Mouse (Mus musculus): ENCODE data around the gene Ccar1. TPM values are rescaled to one million over a fixed set of nuclear protein-coding genes. Genes with fewer than 3 reads are reported as not detected.

Gene Ccar1
- 44.4 and 53.5 TPM in 2 replicates for polyA plus RNA-seq (2012; rRNA removed)

DNA sequence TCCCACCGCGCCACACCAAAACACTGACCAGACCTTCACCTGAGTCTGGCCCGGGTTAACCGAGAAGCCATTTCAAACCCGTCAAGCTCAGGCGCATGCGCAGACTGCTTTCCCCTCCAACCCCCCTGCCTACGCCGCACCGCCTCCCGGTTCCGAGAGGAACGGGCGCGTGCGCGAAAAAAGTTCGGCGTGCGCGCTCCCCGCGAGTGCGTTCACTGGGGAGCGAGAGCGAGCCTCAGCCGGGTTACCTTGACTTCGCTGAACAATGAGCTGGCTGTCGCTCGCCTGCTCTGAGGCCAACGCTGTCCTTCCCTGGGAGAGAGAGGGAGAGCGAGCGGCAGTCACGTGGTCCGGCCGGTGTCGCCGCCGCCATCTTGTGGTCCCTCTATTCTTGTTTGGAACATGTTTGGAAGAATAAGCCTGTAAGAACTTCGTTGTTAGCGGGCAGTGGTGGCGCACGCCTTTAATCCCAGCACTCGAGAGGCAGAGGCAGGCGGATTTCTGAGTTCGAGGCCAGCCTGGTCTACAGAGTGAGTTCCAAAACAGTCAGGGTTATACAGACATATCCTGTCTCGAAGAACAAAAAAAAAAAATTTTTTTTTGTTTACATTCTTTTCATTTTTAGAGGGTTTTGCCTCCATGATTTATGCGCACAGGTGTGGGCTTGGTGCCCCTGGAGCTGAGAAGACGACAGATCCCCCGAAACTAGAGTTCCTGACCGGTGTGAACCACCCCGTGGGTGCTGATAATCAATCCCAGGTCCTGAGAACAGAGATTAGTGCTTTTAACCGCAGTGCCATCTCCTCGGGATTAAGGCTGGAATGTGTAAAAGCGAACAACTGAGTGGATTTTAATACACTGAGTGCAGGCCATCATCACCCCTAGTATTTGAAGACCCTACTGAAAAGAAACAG lies at the start of gene Ccar1:
Gene Ccar1, minus strand, starts transcription at position 110 of the 914 bp plus-strand sequence.
- WGBS, result 8% methylated on average over 55 of the region's 55 CpGs
- H3K4me3 ChIP-seq (ENCODE audit: extremely low read depth, insufficient read depth, insufficient read length), result peak within 1 kb of the TSS; percentile 100
- TF ChIP-seq POLR2A (IDR thresholded peaks at IDR 0.05; ENCODE audit: low read depth, low read length) (peak; percentile 46), CTCF (IDR thresholded peaks at IDR 0.05; ENCODE audit: extremely low read depth, insufficient read depth, insufficient read length, insufficient replicate concordance) (no peak)
- peak within 1 kb of the TSS; percentile 96 for H3K27ac ChIP-seq (ENCODE audit: insufficient read depth, low read length)
- peaks cover 4% of the 10 kb centered on the region; the same call in 1 of the 2 replicates for H3K4me1 ChIP-seq (ENCODE audit: control insufficient read depth, insufficient read depth, insufficient read length)
- peak; percentile 97 to 98 for DNase-seq (ENCODE audit: low read depth in 1 of 2, low spot score in 2 of 2)
- H3K36me3 ChIP-seq (ENCODE audit: control insufficient read depth, insufficient read depth, low read length), result peaks cover 13% of the 10 kb centered on the region
- H3K27me3 ChIP-seq (ENCODE audit: control insufficient read depth, insufficient read depth, low read length), result no peaks in the 10 kb centered on the region; the same call in 1 of the 2 replicates

DNA sequence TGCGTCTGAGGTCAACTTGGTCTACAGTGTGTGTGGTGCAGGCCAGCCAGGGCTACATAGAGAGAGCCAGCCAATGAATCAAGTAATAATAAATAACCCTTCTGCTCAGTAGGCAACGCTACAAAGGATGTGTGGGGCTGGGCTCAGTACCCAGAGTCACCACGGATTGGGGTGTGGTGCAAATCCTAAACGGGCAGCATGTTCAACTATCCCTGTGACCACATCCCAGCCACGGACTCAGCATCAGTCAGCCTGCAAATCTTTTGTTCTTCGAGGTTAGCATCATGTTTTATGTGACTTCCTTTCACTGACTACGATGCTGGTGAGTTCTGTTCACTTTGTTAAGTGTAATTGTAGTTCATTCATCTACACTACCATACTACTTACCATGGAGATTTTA lies 48.6 kb upstream of the Ccar1 start:
- no peak for DNase-seq (ENCODE audit: low read depth in 1 of 2, low spot score in 2 of 2)
- no peaks in the 10 kb centered on the region; the same call in 1 of the 2 replicates for H3K4me1 ChIP-seq (ENCODE audit: control insufficient read depth, insufficient read depth, insufficient read length)
- TF ChIP-seq CTCF (IDR thresholded peaks at IDR 0.05; ENCODE audit: extremely low read depth, insufficient read depth, insufficient read length, insufficient replicate concordance) (no peak), POLR2A (IDR thresholded peaks at IDR 0.05; ENCODE audit: low read depth, low read length) (no peak)
- H3K27me3 ChIP-seq (ENCODE audit: control insufficient read depth, insufficient read depth, low read length), result no peaks in the 10 kb centered on the region
- H3K4me3 ChIP-seq (ENCODE audit: extremely low read depth, insufficient read depth, insufficient read length), result no peak overlapping the region
- 49% methylated on average over 7 of the region's 7 CpGs for WGBS
- H3K27ac ChIP-seq (ENCODE audit: insufficient read depth, low read length), result no peak overlapping the region
- no peaks in the 10 kb centered on the region for H3K36me3 ChIP-seq (ENCODE audit: control insufficient read depth, insufficient read depth, low read length)

DNA sequence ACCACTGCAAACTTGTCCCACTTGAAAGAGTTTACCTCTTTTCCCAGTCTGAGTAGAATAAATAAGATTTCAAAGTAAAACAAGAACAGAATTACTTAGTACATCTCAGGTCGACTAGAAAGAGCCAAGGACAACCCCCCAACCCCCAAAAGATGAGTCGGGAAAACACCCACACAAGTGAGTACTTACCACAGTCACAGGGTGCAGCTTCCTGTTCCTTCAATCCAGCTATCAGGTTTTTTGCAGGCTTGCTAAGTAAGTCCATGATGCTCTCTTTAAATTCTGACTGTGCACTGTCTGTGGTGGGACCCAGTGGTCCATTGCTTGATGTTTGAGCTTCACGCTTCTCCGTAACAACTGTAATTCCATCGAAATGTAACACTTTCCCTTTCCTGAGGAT lies 45.9 kb upstream of the Ccar1 start:
- TF ChIP-seq POLR2A (IDR thresholded peaks at IDR 0.05; ENCODE audit: low read depth, low read length), result no peak
- TF ChIP-seq CTCF (IDR thresholded peaks at IDR 0.05; ENCODE audit: extremely low read depth, insufficient read depth, insufficient read length, insufficient replicate concordance), result no peak
- no peaks in the 10 kb centered on the region for H3K27me3 ChIP-seq (ENCODE audit: control insufficient read depth, insufficient read depth, low read length)
- 65% methylated on average over 5 of the region's 5 CpGs for WGBS

DNA sequence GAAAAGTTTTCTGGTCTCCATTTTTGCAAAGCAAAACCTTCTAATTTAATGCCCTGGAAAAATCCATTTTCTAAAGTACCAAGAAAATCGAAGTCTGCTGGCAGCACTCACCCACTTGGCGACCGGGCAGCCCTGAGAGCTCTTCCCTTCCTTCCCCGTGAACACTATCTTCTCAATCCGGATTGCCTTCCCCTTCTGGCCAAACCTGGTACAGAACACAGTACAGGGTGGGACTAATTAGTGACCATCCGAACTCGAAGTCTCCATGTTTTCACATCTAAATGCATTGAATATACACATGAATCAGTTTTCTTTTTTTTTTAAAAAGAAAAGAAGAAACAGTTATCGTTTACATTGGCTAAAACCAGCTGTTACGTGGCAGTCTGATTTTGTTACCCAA lies 40.7 kb upstream of the Ccar1 start:
- H3K27me3 ChIP-seq (ENCODE audit: control insufficient read depth, insufficient read depth, low read length), result no peaks in the 10 kb centered on the region
- TF ChIP-seq POLR2A (IDR thresholded peaks at IDR 0.05; ENCODE audit: low read depth, low read length) (no peak), CTCF (IDR thresholded peaks at IDR 0.05; ENCODE audit: extremely low read depth, insufficient read depth, insufficient read length, insufficient replicate concordance) (no peak)
- H3K36me3 ChIP-seq (ENCODE audit: control insufficient read depth, insufficient read depth, low read length), result peaks cover 1% of the 10 kb centered on the region; the same call in 1 of the 2 replicates
- DNase-seq (ENCODE audit: low read depth in 1 of 2, low spot score in 2 of 2), result no peak
- H3K27ac ChIP-seq (ENCODE audit: insufficient read depth, low read length), result no peak overlapping the region
- 88% methylated on average over 9 of the region's 9 CpGs for WGBS
- no peak overlapping the region for H3K4me3 ChIP-seq (ENCODE audit: extremely low read depth, insufficient read depth, insufficient read length)
- H3K4me1 ChIP-seq (ENCODE audit: control insufficient read depth, insufficient read depth, insufficient read length), result no peaks in the 10 kb centered on the region

More for the DNA sequence above, 45.9 kb upstream of the Ccar1 start:
- no peak for DNase-seq (ENCODE audit: low read depth in 1 of 2, low spot score in 2 of 2)
- no peaks in the 10 kb centered on the region; the same call in 1 of the 2 replicates for H3K4me1 ChIP-seq (ENCODE audit: control insufficient read depth, insufficient read depth, insufficient read length)
- H3K36me3 ChIP-seq (ENCODE audit: control insufficient read depth, insufficient read depth, low read length), result peaks cover 1% of the 10 kb centered on the region; the same call in 1 of the 2 replicates
- no peak overlapping the region for H3K27ac ChIP-seq (ENCODE audit: insufficient read depth, low read length)
- no peak overlapping the region for H3K4me3 ChIP-seq (ENCODE audit: extremely low read depth, insufficient read depth, insufficient read length)

DNA sequence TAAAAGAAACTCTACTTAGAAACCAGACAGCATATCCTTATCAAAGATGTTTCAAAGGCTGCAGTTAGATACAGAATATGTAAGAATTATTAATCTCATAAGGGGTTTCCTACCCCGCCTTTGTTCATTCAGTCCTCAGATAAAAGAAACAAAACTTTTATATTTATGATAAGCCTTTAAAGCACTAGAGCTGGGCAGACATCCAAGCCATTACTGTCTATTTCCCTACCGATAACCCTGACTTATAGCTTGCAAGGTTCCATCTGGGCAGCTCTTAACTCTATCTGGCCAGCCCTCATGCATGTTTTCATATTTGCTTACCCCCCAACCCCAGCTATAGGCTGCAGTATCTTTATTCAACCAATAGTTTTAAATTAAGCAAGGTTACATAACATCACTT lies 39.5 kb upstream of the Ccar1 start:
- no peak for DNase-seq (ENCODE audit: low read depth in 1 of 2, low spot score in 2 of 2)
- Histone ChIP-seq H3K4me3 (ENCODE audit: extremely low read depth, insufficient read depth, insufficient read length) (no peak overlapping the region), H3K36me3 (ENCODE audit: control insufficient read depth, insufficient read depth, low read length) (peaks cover 1% of the 10 kb centered on the region; the same call in 1 of the 2 replicates), H3K27ac (ENCODE audit: insufficient read depth, low read length) (no peak overlapping the region), H3K4me1 (ENCODE audit: control insufficient read depth, insufficient read depth, insufficient read length) (no peaks in the 10 kb centered on the region), H3K27me3 (ENCODE audit: control insufficient read depth, insufficient read depth, low read length) (no peaks in the 10 kb centered on the region)
- no peak for TF ChIP-seq CTCF (IDR thresholded peaks at IDR 0.05; ENCODE audit: extremely low read depth, insufficient read depth, insufficient read length, insufficient replicate concordance)
- TF ChIP-seq POLR2A (IDR thresholded peaks at IDR 0.05; ENCODE audit: low read depth, low read length), result no peak
- WGBS, result 75% methylated on average over 2 of the region's 2 CpGs

DNA sequence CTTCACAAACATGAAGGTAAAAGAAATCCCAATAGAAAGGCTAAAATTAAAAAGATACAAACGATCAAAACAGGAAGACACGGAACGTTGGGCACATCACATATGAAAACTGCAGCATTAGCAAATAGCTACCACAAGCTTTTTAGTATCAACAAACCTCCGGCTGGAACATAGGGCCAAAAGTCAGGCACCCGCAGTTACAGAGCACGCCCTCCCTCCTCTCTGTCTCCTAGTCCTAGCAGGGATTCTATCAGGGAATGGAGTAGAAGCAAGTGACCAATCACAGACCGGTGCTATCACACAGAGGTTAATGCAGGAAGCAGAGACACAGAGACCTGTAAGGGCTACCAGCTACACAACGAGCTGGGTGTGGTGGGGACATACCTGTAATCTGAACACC lies 32.4 kb upstream of the Ccar1 start:
- Histone ChIP-seq H3K36me3 (ENCODE audit: control insufficient read depth, insufficient read depth, low read length) (no peaks in the 10 kb centered on the region), H3K4me3 (ENCODE audit: extremely low read depth, insufficient read depth, insufficient read length) (no peak overlapping the region), H3K27ac (ENCODE audit: insufficient read depth, low read length) (no peak overlapping the region), H3K27me3 (ENCODE audit: control insufficient read depth, insufficient read depth, low read length) (no peaks in the 10 kb centered on the region), H3K4me1 (ENCODE audit: control insufficient read depth, insufficient read depth, insufficient read length) (no peaks in the 10 kb centered on the region)
- TF ChIP-seq POLR2A (IDR thresholded peaks at IDR 0.05; ENCODE audit: low read depth, low read length) (no peak), CTCF (IDR thresholded peaks at IDR 0.05; ENCODE audit: extremely low read depth, insufficient read depth, insufficient read length, insufficient replicate concordance) (no peak)
- 89% methylated on average over 8 of the region's 8 CpGs for WGBS
- no peak for DNase-seq (ENCODE audit: low read depth in 1 of 2, low spot score in 2 of 2)

DNA sequence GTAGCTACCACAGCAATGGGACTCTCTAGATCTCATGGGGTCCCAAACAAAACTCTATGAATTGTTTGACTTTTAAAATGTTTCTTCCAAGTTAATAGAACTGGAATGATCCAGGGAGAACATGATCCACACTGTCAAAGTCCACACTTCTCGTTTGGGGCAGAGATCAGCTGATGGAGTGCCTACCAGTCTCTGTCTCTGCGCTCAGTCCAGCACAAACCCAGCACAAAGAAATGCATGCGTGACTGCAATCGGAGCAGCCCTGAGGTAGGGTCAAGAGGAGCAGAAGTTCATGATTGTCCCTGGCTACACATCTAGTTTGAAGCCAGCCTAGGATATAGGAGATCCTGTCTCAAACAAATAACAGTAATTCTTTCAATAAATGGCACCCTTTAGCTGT lies 31.3 kb upstream of the Ccar1 start:
- H3K4me1 ChIP-seq (ENCODE audit: control insufficient read depth, insufficient read depth, insufficient read length), result no peaks in the 10 kb centered on the region
- no peak for TF ChIP-seq CTCF (IDR thresholded peaks at IDR 0.05; ENCODE audit: extremely low read depth, insufficient read depth, insufficient read length, insufficient replicate concordance)
- no peak for TF ChIP-seq POLR2A (IDR thresholded peaks at IDR 0.05; ENCODE audit: low read depth, low read length)
- DNase-seq (ENCODE audit: low read depth in 1 of 2, low spot score in 2 of 2), result no peak
- no peaks in the 10 kb centered on the region for H3K27me3 ChIP-seq (ENCODE audit: control insufficient read depth, insufficient read depth, low read length)
- H3K27ac ChIP-seq (ENCODE audit: insufficient read depth, low read length), result no peak overlapping the region
- WGBS, result 88% methylated on average over 4 of the region's 4 CpGs
- no peak overlapping the region for H3K4me3 ChIP-seq (ENCODE audit: extremely low read depth, insufficient read depth, insufficient read length)
- H3K36me3 ChIP-seq (ENCODE audit: control insufficient read depth, insufficient read depth, low read length), result no peaks in the 10 kb centered on the region; the same call in 1 of the 2 replicates

Data from spleen, adult 2 months (tissue).